Mouse (Mus musculus): ENCODE measurements around the gene Tbc1d22a. TPM values are rescaled to one million over a fixed set of nuclear protein-coding genes. Genes with fewer than 3 reads are reported as not detected.

The Tbc1d22a gene
- polyA plus RNA-seq, 1 experiment = 56.5 TPM

GRCm38 (mm10) chr15:86491434-86492099 lies 277.3 kb downstream of the Tbc1d22a start:
- H3K27ac ChIP-seq (ENCODE audit: control insufficient read depth, insufficient read depth, low read length) = no peak overlapping the region
- no peak overlapping the region for H3K4me3 ChIP-seq (ENCODE audit: control insufficient read depth, insufficient read depth, low read length)
- DNase-seq = no peak
- H3K4me1 ChIP-seq (replicated peaks; ENCODE audit: control insufficient read depth, insufficient read depth, low read length) = no peaks in the 10 kb centered on the region
- 97% methylated on average over 12 of the region's 12 CpGs for WGBS
- no peak for TF ChIP-seq CTCF (IDR thresholded peaks at IDR 0.05; ENCODE audit: borderline replicate concordance, control insufficient read depth, extremely low read depth, insufficient read depth, low read length, poor library complexity)
- TF ChIP-seq POLR2A (IDR thresholded peaks at IDR 0.05; ENCODE audit: control insufficient read depth, extremely low read depth, insufficient read depth, low read length, poor library complexity) = no peak
- no peaks in the 10 kb centered on the region for H3K27me3 ChIP-seq (ENCODE audit: control insufficient read depth, insufficient read depth, low read length)
- H3K36me3 ChIP-seq (ENCODE audit: control insufficient read depth, insufficient read depth, low read length) = no peaks in the 10 kb centered on the region

- Histone ChIP-seq H3K4me3 (ENCODE audit: control insufficient read depth, insufficient read depth, low read length) (no peak overlapping the region), H3K27me3 (ENCODE audit: control insufficient read depth, insufficient read depth, low read length) (no peaks in the 10 kb centered on the region), H3K27ac (ENCODE audit: control insufficient read depth, insufficient read depth, low read length) (no peak overlapping the region), H3K36me3 (ENCODE audit: control insufficient read depth, insufficient read depth, low read length) (no peaks in the 10 kb centered on the region), H3K4me1 (replicated peaks; ENCODE audit: control insufficient read depth, insufficient read depth, low read length) (no peaks in the 10 kb centered on the region)
- whole genome bisulfite sequencing = 98% methylated on average over 5 of the region's 5 CpGs
- TF ChIP-seq CTCF (IDR thresholded peaks at IDR 0.05; ENCODE audit: borderline replicate concordance, control insufficient read depth, extremely low read depth, insufficient read depth, low read length, poor library complexity) (no peak), POLR2A (IDR thresholded peaks at IDR 0.05; ENCODE audit: control insufficient read depth, extremely low read depth, insufficient read depth, low read length, poor library complexity) (no peak)
- no peak for DNase-seq
Observed at GRCm38 (mm10) chr15:86492636-86493035, 278.4 kb downstream of the Tbc1d22a start.

GRCm38 (mm10) chr15:86496209-86496608 lies 281.9 kb downstream of the Tbc1d22a start:
- no peak overlapping the region for H3K4me3 ChIP-seq (ENCODE audit: control insufficient read depth, insufficient read depth, low read length)
- no peak overlapping the region for H3K27ac ChIP-seq (ENCODE audit: control insufficient read depth, insufficient read depth, low read length)
- H3K27me3 ChIP-seq (ENCODE audit: control insufficient read depth, insufficient read depth, low read length) = no peaks in the 10 kb centered on the region
- 80% methylated on average over 4 of the region's 4 CpGs for WGBS
- no peaks in the 10 kb centered on the region for H3K4me1 ChIP-seq (replicated peaks; ENCODE audit: control insufficient read depth, insufficient read depth, low read length)
- TF ChIP-seq CTCF (IDR thresholded peaks at IDR 0.05; ENCODE audit: borderline replicate concordance, control insufficient read depth, extremely low read depth, insufficient read depth, low read length, poor library complexity) = no peak
- TF ChIP-seq POLR2A (IDR thresholded peaks at IDR 0.05; ENCODE audit: control insufficient read depth, extremely low read depth, insufficient read depth, low read length, poor library complexity) = no peak
- DNase-seq = no peak
- no peaks in the 10 kb centered on the region for H3K36me3 ChIP-seq (ENCODE audit: control insufficient read depth, insufficient read depth, low read length)

- TF ChIP-seq POLR2A (IDR thresholded peaks at IDR 0.05; ENCODE audit: control insufficient read depth, extremely low read depth, insufficient read depth, low read length, poor library complexity) (no peak), CTCF (IDR thresholded peaks at IDR 0.05; ENCODE audit: borderline replicate concordance, control insufficient read depth, extremely low read depth, insufficient read depth, low read length, poor library complexity) (no peak)
- Histone ChIP-seq H3K27me3 (ENCODE audit: control insufficient read depth, insufficient read depth, low read length) (no peaks in the 10 kb centered on the region), H3K36me3 (ENCODE audit: control insufficient read depth, insufficient read depth, low read length) (no peaks in the 10 kb centered on the region), H3K4me3 (ENCODE audit: control insufficient read depth, insufficient read depth, low read length) (no peak overlapping the region), H3K4me1 (replicated peaks; ENCODE audit: control insufficient read depth, insufficient read depth, low read length) (no peaks in the 10 kb centered on the region), H3K27ac (ENCODE audit: control insufficient read depth, insufficient read depth, low read length) (no peak overlapping the region)
- no peak for DNase-seq
- 94% methylated on average over 7 of the region's 7 CpGs for WGBS
Observed at GRCm38 (mm10) chr15:86496646-86497045, 282.4 kb downstream of the Tbc1d22a start.

- TF ChIP-seq CTCF (IDR thresholded peaks at IDR 0.05; ENCODE audit: borderline replicate concordance, control insufficient read depth, extremely low read depth, insufficient read depth, low read length, poor library complexity) (no peak), POLR2A (IDR thresholded peaks at IDR 0.05; ENCODE audit: control insufficient read depth, extremely low read depth, insufficient read depth, low read length, poor library complexity) (no peak)
- no peak overlapping the region for H3K4me3 ChIP-seq (ENCODE audit: control insufficient read depth, insufficient read depth, low read length)
- H3K27ac ChIP-seq (ENCODE audit: control insufficient read depth, insufficient read depth, low read length) = no peak overlapping the region
- no peaks in the 10 kb centered on the region for H3K27me3 ChIP-seq (ENCODE audit: control insufficient read depth, insufficient read depth, low read length)
- no peaks in the 10 kb centered on the region for H3K36me3 ChIP-seq (ENCODE audit: control insufficient read depth, insufficient read depth, low read length)
- DNase-seq = no peak
- H3K4me1 ChIP-seq (replicated peaks; ENCODE audit: control insufficient read depth, insufficient read depth, low read length) = no peaks in the 10 kb centered on the region
Observed at GRCm38 (mm10) chr15:86500536-86500935, 286.3 kb downstream of the Tbc1d22a start.

GRCm38 (mm10) chr15:86503413-86503812 lies 289.2 kb downstream of the Tbc1d22a start:
- 89% methylated on average over 10 of the region's 10 CpGs for WGBS
- H3K4me3 ChIP-seq (ENCODE audit: control insufficient read depth, insufficient read depth, low read length) = no peak overlapping the region
- no peaks in the 10 kb centered on the region for H3K27me3 ChIP-seq (ENCODE audit: control insufficient read depth, insufficient read depth, low read length)
- no peaks in the 10 kb centered on the region for H3K4me1 ChIP-seq (replicated peaks; ENCODE audit: control insufficient read depth, insufficient read depth, low read length)
- H3K27ac ChIP-seq (ENCODE audit: control insufficient read depth, insufficient read depth, low read length) = no peak overlapping the region
- no peaks in the 10 kb centered on the region for H3K36me3 ChIP-seq (ENCODE audit: control insufficient read depth, insufficient read depth, low read length)
- DNase-seq = no peak
- no peak for TF ChIP-seq CTCF (IDR thresholded peaks at IDR 0.05; ENCODE audit: borderline replicate concordance, control insufficient read depth, extremely low read depth, insufficient read depth, low read length, poor library complexity)
- no peak for TF ChIP-seq POLR2A (IDR thresholded peaks at IDR 0.05; ENCODE audit: control insufficient read depth, extremely low read depth, insufficient read depth, low read length, poor library complexity)

GRCm38 (mm10) chr15:86506666-86507065 lies 292.4 kb downstream of the Tbc1d22a start:
- Histone ChIP-seq H3K36me3 (ENCODE audit: control insufficient read depth, insufficient read depth, low read length) (no peaks in the 10 kb centered on the region), H3K27me3 (ENCODE audit: control insufficient read depth, insufficient read depth, low read length) (no peaks in the 10 kb centered on the region), H3K4me3 (ENCODE audit: control insufficient read depth, insufficient read depth, low read length) (no peak overlapping the region), H3K27ac (ENCODE audit: control insufficient read depth, insufficient read depth, low read length) (no peak overlapping the region), H3K4me1 (replicated peaks; ENCODE audit: control insufficient read depth, insufficient read depth, low read length) (no peaks in the 10 kb centered on the region)
- WGBS = 84% methylated on average over 4 of the region's 4 CpGs
- no peak for DNase-seq
- TF ChIP-seq POLR2A (IDR thresholded peaks at IDR 0.05; ENCODE audit: control insufficient read depth, extremely low read depth, insufficient read depth, low read length, poor library complexity) (no peak), CTCF (IDR thresholded peaks at IDR 0.05; ENCODE audit: borderline replicate concordance, control insufficient read depth, extremely low read depth, insufficient read depth, low read length, poor library complexity) (no peak)

Measured in thymus, adult 2 months (tissue).